Mouse (Mus musculus) forebrain, postnatal 0 days (tissue): ENCODE measurements around the gene Txnrd1. TPM values are rescaled to one million over a fixed set of nuclear protein-coding genes. Genes with fewer than 3 reads are reported as not detected.

ENCODE experiments used
- ATAC-seq: fragments of 200-750 bp; cut with Nextera tagmentation; 2 replicates; pipeline ENCODE4 v1.8.0; 2017; ENCODE audit warnings: mild to moderate bottlenecking, moderate library complexity
- DNase-seq: peaks from one replicate; pipeline ENCODE4 v3.0.0-alpha.2; 2015
- H3K27ac ChIP-seq: fragments of 300-500 bp; sonication (generic); 2 replicates; pipeline ENCODE4 v1.5.1; 2014; ENCODE audit warnings: low read depth, mild to moderate bottlenecking, antibody characterized with exemption, low read length, moderate library complexity, mixed read lengths
- H3K27me3 ChIP-seq: fragments of 300-500 bp; sonication (generic); 2 replicates; pipeline ENCODE4 v1.6.1; 2014; ENCODE audit warnings: mild to moderate bottlenecking, low read length, mixed read lengths; ENCODE audit not compliant: insufficient read depth
- H3K36me3 ChIP-seq: fragments of 300-500 bp; sonication (generic); 2 replicates; pipeline ENCODE4 v1.6.1; 2014; ENCODE audit warnings: mild to moderate bottlenecking, moderate library complexity; ENCODE audit not compliant: insufficient read depth
- H3K4me1 ChIP-seq: fragments of 300-500 bp; sonication (generic); 2 replicates; pipeline ENCODE4 v1.6.1; 2014; ENCODE audit warnings: antibody characterized with exemption; ENCODE audit not compliant: insufficient read depth
- H3K4me2 ChIP-seq: fragments of 300-500 bp; sonication (generic); 2 replicates; pipeline ENCODE4 v1.6.1; 2014; ENCODE audit warnings: low read depth, mild to moderate bottlenecking, moderate library complexity
- H3K4me3 ChIP-seq: fragments of 300-500 bp; sonication (generic); 2 replicates; pipeline ENCODE4 v1.5.1; 2014; ENCODE audit warnings: low read depth, low read length, mixed read lengths
- H3K9ac ChIP-seq: fragments of 300-500 bp; sonication (generic); 2 replicates; pipeline ENCODE4 v1.6.1; 2014; ENCODE audit warnings: mild to moderate bottlenecking
- H3K9me3 ChIP-seq: fragments of 300-500 bp; sonication (generic); 2 replicates; pipeline ENCODE4 v1.6.1; 2016; ENCODE audit warnings: low read length
- CTCF ChIP-seq: sonication (generic); IDR thresholded peaks from 2 replicates; pipeline ENCODE4 v1.5.1; 2016; ENCODE audit warnings: antibody characterized with exemption, control low read depth, low read depth
- WGBS: fragments of 180-500 bp; shearing (Covaris S2); extraction: QIAGEN DNeasy Blood & Tissue Kit; methylation state at CpG from one replicate; pipeline ENCODE4 v1.1.7; 2014; 5-methylcytosine and 5-hydroxymethylcytosine counted together
- polyA plus RNA-seq: library from polyadenylated mRNA; unstranded; fragments of >200 nt; fragmentation: Nextera tagmentation; extraction: Ambion mirVana; gene quantifications from 2 replicates; pipeline ENCODE4 v1.2.1, GENCODE M21; 2015
- total RNA-seq: library from RNA; depleted of rRNA; stranded (reverse); fragments of >200 nt; gene quantifications from 2 replicates; pipeline ENCODE4 v1.2.3, GENCODE M21; 2014

Gene Txnrd1
- total and polyA plus RNA-seq, 2 experiments from 2014 or later, result 81.5 to 108 TPM

GRCm38 (mm10) chr10:82863106-82863680 is 29.4 kb downstream of the Txnrd1 start:
- 46% methylated on average over 5 of the region's 5 CpGs for WGBS
- H3K36me3 ChIP-seq, result peaks cover 16% of the 10 kb centered on the region
- H3K27me3 ChIP-seq, result no peaks in the 10 kb centered on the region
- H3K27ac ChIP-seq, result no peak overlapping the region
- DNase-seq (no peak), ATAC-seq (no peak)
- H3K4me2 ChIP-seq, result no peak overlapping the region
- H3K4me3 ChIP-seq, result no peak overlapping the region
- H3K9ac ChIP-seq, result no peak overlapping the region
- no peaks in the 10 kb centered on the region for H3K9me3 ChIP-seq
- no peak for TF ChIP-seq CTCF
- H3K4me1 ChIP-seq, result peaks cover 13% of the 10 kb centered on the region; the same call in 1 of the 2 replicates

- H3K4me2 ChIP-seq, result no peak overlapping the region
- DNase-seq, result no peak
- 65% methylated on average over 7 of the region's 7 CpGs for WGBS
Measured at GRCm38 (mm10) chr10:82863827-82864226, 30.1 kb downstream of the Txnrd1 start.

GRCm38 (mm10) chr10:82866356-82866755 is 32.6 kb downstream of the Txnrd1 start, which contains the start of gene Eid3:
Gene Eid3 (plus strand): TSS chr10:82866626.
- Histone ChIP-seq H3K9me3 (no peaks in the 10 kb centered on the region), H3K4me3 (no peak within 1 kb of the TSS), H3K4me1 (peaks cover 13% of the 10 kb centered on the region; the same call in 1 of the 2 replicates), H3K36me3 (peaks cover 16% of the 10 kb centered on the region), H3K27ac (no peak within 1 kb of the TSS), H3K4me2 (no peak within 1 kb of the TSS), H3K9ac (no peak within 1 kb of the TSS), H3K27me3 (no peaks in the 10 kb centered on the region)
- WGBS, result 73% methylated on average over 9 of the region's 9 CpGs
- TF ChIP-seq CTCF, result no peak
- ATAC-seq (peak; percentile 27; the same call in 1 of the 2 replicates), DNase-seq (no peak)

More at GRCm38 (mm10) chr10:82863827-82864226, 30.1 kb downstream of the Txnrd1 start:
- Histone ChIP-seq H3K27ac (no peak overlapping the region), H3K4me1 (peaks cover 13% of the 10 kb centered on the region; the same call in 1 of the 2 replicates), H3K4me3 (no peak overlapping the region), H3K27me3 (no peaks in the 10 kb centered on the region), H3K36me3 (peaks cover 16% of the 10 kb centered on the region), H3K9ac (no peak overlapping the region), H3K9me3 (no peaks in the 10 kb centered on the region)
- TF ChIP-seq CTCF, result no peak
- ATAC-seq, result no peak

- DNase-seq (no peak), ATAC-seq (no peak)
- no peak overlapping the region for H3K4me3 ChIP-seq
- TF ChIP-seq CTCF, result no peak
- H3K27ac ChIP-seq, result no peak overlapping the region
- H3K9ac ChIP-seq, result no peak overlapping the region
- H3K4me1 ChIP-seq, result peaks cover 10% of the 10 kb centered on the region; the same call in 1 of the 2 replicates
- no peaks in the 10 kb centered on the region for H3K27me3 ChIP-seq
- H3K9me3 ChIP-seq, result no peaks in the 10 kb centered on the region
- peaks cover 16% of the 10 kb centered on the region for H3K36me3 ChIP-seq
- no peak overlapping the region for H3K4me2 ChIP-seq
- 76% methylated on average over 18 of the region's 18 CpGs for WGBS
Measured at GRCm38 (mm10) chr10:82866832-82867231, 33.1 kb downstream of the Txnrd1 start.

- no peaks in the 10 kb centered on the region for H3K4me1 ChIP-seq
- H3K4me2 ChIP-seq, result no peak overlapping the region
- no peak overlapping the region for H3K27ac ChIP-seq
Measured at GRCm38 (mm10) chr10:82868418-82869086, 34.8 kb downstream of the Txnrd1 start.

GRCm38 (mm10) chr10:82875446-82875845 is 41.7 kb downstream of the Txnrd1 start:
- Histone ChIP-seq H3K9ac (no peak overlapping the region), H3K36me3 (peaks cover 55% of the 10 kb centered on the region), H3K4me3 (no peak overlapping the region), H3K27me3 (no peaks in the 10 kb centered on the region), H3K4me2 (no peak overlapping the region), H3K27ac (no peak overlapping the region), H3K9me3 (no peaks in the 10 kb centered on the region), H3K4me1 (no peaks in the 10 kb centered on the region)
- no peak for DNase-seq
- no peak for ATAC-seq
- no peak for TF ChIP-seq CTCF
- 75% methylated on average over 10 of the region's 10 CpGs for WGBS

More at GRCm38 (mm10) chr10:82868418-82869086, 34.8 kb downstream of the Txnrd1 start:
- ATAC-seq, result no peak
- DNase-seq, result no peak
- 85% methylated on average over 6 of the region's 6 CpGs for WGBS
- Histone ChIP-seq H3K9me3 (no peaks in the 10 kb centered on the region), H3K36me3 (peaks cover 18% of the 10 kb centered on the region), H3K27me3 (no peaks in the 10 kb centered on the region), H3K9ac (no peak overlapping the region), H3K4me3 (no peak overlapping the region)
- TF ChIP-seq CTCF, result no peak
